Mouse (Mus musculus): ENCODE results near the gene Ncoa7. TPM values are rescaled to one million over a fixed set of nuclear protein-coding genes. Genes with fewer than 3 reads are reported as not detected.
A peak's percentile ranks its signal among the peaks of the same experiment; 100 is the strongest.
"Not testable (repeated sequence)": the region's sequence is repeated elsewhere in the genome, so short reads cannot be mapped to it uniquely, and the experiment has no call there.

The Ncoa7 gene
- total RNA-seq, 2 experiments from 2014 or later, result 11.5 to 15.0 TPM

GRCm38 (mm10) chr10:30678051-30678450 is 125.1 kb downstream of the Ncoa7 start:
- no peak for DNase-seq (ENCODE audit: low spot score in 2 of 2)

- DNase-seq (ENCODE audit: low spot score in 2 of 2), result no peak
Observed at GRCm38 (mm10) chr10:30674825-30675224, 128.3 kb downstream of the Ncoa7 start.

GRCm38 (mm10) chr10:30666580-30666979 is 136.5 kb downstream of the Ncoa7 start:
- no peak for DNase-seq (ENCODE audit: low spot score in 2 of 2)

- DNase-seq (ENCODE audit: low spot score in 2 of 2), result no peak
Observed at GRCm38 (mm10) chr10:30660564-30661328, 142.4 kb downstream of the Ncoa7 start.

- no peak for DNase-seq (ENCODE audit: low spot score in 2 of 2)
Observed at GRCm38 (mm10) chr10:30655655-30656054, 147.5 kb downstream of the Ncoa7 start.

GRCm38 (mm10) chr10:30647681-30648080 is 155.4 kb downstream of the Ncoa7 start:
- no peak for DNase-seq (ENCODE audit: low spot score in 2 of 2)

GRCm38 (mm10) chr10:30638216-30638615 is 164.9 kb downstream of the Ncoa7 start:
- DNase-seq (ENCODE audit: low spot score in 2 of 2), result no peak

- DNase-seq (ENCODE audit: low spot score in 2 of 2), result not testable (repeated sequence)
Observed at GRCm38 (mm10) chr10:30636474-30637154, 166.5 kb downstream of the Ncoa7 start.

GRCm38 (mm10) chr10:30632718-30633117 is 170.4 kb downstream of the Ncoa7 start:
- no peak for DNase-seq (ENCODE audit: low spot score in 2 of 2)

- DNase-seq (ENCODE audit: low spot score in 2 of 2), result no peak
Observed at GRCm38 (mm10) chr10:30629977-30630376, 173.1 kb downstream of the Ncoa7 start.

- DNase-seq (ENCODE audit: low spot score in 2 of 2), result no peak
Observed at GRCm38 (mm10) chr10:30629513-30629912, 173.6 kb downstream of the Ncoa7 start, which contains the start of gene Hint3. Gene Hint3 (minus strand): TSS chr10:30629632.

GRCm38 (mm10) chr10:30628444-30628843 is 174.7 kb downstream of the Ncoa7 start:
- not testable (repeated sequence) for DNase-seq (ENCODE audit: low spot score in 2 of 2)

- DNase-seq (ENCODE audit: low spot score in 2 of 2), result no peak
Observed at GRCm38 (mm10) chr10:30627548-30627947, 175.6 kb downstream of the Ncoa7 start.

GRCm38 (mm10) chr10:30624161-30625019 is 178.7 kb downstream of the Ncoa7 start:
- DNase-seq (ENCODE audit: low spot score in 2 of 2), result no peak

GRCm38 (mm10) chr10:30622928-30623327 is 180.2 kb downstream of the Ncoa7 start:
- DNase-seq (ENCODE audit: low spot score in 2 of 2), result no peak

- DNase-seq (ENCODE audit: low spot score in 2 of 2), result no peak
Observed at GRCm38 (mm10) chr10:30618918-30619210, 184.3 kb downstream of the Ncoa7 start.

GRCm38 (mm10) chr10:30618091-30618917 is 184.8 kb downstream of the Ncoa7 start:
- peak; percentile 97 to 99 for DNase-seq (ENCODE audit: low spot score in 2 of 2)

- no peak for DNase-seq (ENCODE audit: low spot score in 2 of 2)
Observed at GRCm38 (mm10) chr10:30613039-30613438, 190.1 kb downstream of the Ncoa7 start.

GRCm38 (mm10) chr10:30609614-30610013 is 193.5 kb downstream of the Ncoa7 start:
- no peak for DNase-seq (ENCODE audit: low spot score in 2 of 2)

GRCm38 (mm10) chr10:30608109-30608508 is 195.0 kb downstream of the Ncoa7 start:
- DNase-seq (ENCODE audit: low spot score in 2 of 2), result no peak

- peak; percentile 81 to 90 for DNase-seq (ENCODE audit: low spot score in 2 of 2)
Observed at GRCm38 (mm10) chr10:30600542-30600966, 202.6 kb downstream of the Ncoa7 start, which contains the start of gene Trmt11. Gene Trmt11 (minus strand): TSS chr10:30600749.

Data from gastrocnemius, postnatal 4 days (tissue).